Mouse (Mus musculus) heart, adult 2 months (tissue): ENCODE results near the gene Ngp. TPM values are rescaled to one million over a fixed set of nuclear protein-coding genes. Genes with fewer than 3 reads are reported as not detected.

Source experiments
- DNase-seq, 2 experiments: peaks; one replicate each; pipeline ENCODE4 v3.0.0; 2021
- H3K27ac ChIP-seq: fragments of 200-600 bp; 2 replicates; pipeline ENCODE4 v1.8.1; 2022
- H3K27me3 ChIP-seq: fragments of 200-500 bp; 2 replicates; pipeline ENCODE4 v1.6.1; 2012; ENCODE audit warnings: mild to moderate bottlenecking, low read length, inconsistent platforms, mixed read lengths; ENCODE audit not compliant: control insufficient read depth, insufficient read depth
- H3K36me3 ChIP-seq: fragments of 200-500 bp; 2 replicates; pipeline ENCODE4 v1.6.1; 2012; ENCODE audit warnings: low read length, inconsistent platforms; ENCODE audit not compliant: control insufficient read depth, insufficient read depth
- H3K4me1 ChIP-seq: fragments of 200-500 bp; 2 replicates; pipeline ENCODE4 v1.6.1; 2011; ENCODE audit warnings: low read length; ENCODE audit not compliant: control insufficient read depth, insufficient read depth
- H3K4me3 ChIP-seq: fragments of 200-600 bp; 2 replicates; pipeline ENCODE4 v1.8.1; 2022
- H3K79me2 ChIP-seq: fragments of 200-500 bp; replicated peaks from 2 replicates; pipeline ENCODE4 v1.6.1; 2012; ENCODE audit warnings: mild to moderate bottlenecking, inconsistent platforms, low read length, moderate library complexity, mixed read lengths; ENCODE audit not compliant: control insufficient read depth, insufficient read depth
- H3K9ac ChIP-seq: fragments of 200-500 bp; 2 replicates; pipeline ENCODE4 v1.6.1; 2012; ENCODE audit warnings: low read depth, mild to moderate bottlenecking, control low read depth, inconsistent platforms, low read length, mixed read lengths
- CTCF ChIP-seq: fragments of 200-600 bp; IDR thresholded peaks from 2 replicates; pipeline ENCODE4 v1.8.1; 2022; ENCODE audit warnings: antibody characterized with exemption, mild to moderate bottlenecking, moderate library complexity
- EP300 ChIP-seq: fragments of 200-500 bp; IDR thresholded peaks from 2 replicates; pipeline ENCODE4 v1.6.1; 2011; ENCODE audit warnings: low read depth, low read length, control low read depth; ENCODE audit not compliant: insufficient read depth
- POLR2A ChIP-seq: fragments of 200-500 bp; IDR thresholded peaks from 2 replicates; pipeline ENCODE4 v1.6.1; 2011; ENCODE audit warnings: mild to moderate bottlenecking, low read depth, low read length, control low read depth; ENCODE audit not compliant: insufficient read depth
- WGBS: fragments of 180-500 bp; shearing (Covaris S2); methylation state at CpG from one replicate; pipeline ENCODE4 v1.1.7; 2018; 5-methylcytosine and 5-hydroxymethylcytosine counted together
- intact Hi-C: fragments of 180-260 bp; cut with DNase I; formaldehyde crosslinking; loops from one replicate; pipeline ENCODE4 v1.15.1; 2025
- polyA plus RNA-seq: library from polyadenylated mRNA; depleted of rRNA; stranded (reverse); fragments of >200 nt; gene quantifications from 2 replicates; pipeline ENCODE4 v1.2.3, GENCODE M21; 2012
- total RNA-seq, 2 experiments: library from RNA; stranded (reverse); gene quantifications; 2 replicates each; pipeline ENCODE4 v1.2.3; 2021

Gene Ngp
- total and polyA plus RNA-seq, 3 experiments: 0.96 TPM; not detected in 2

GRCm38 (mm10) chr9:110380662-110381061 lies 38.9 kb upstream of the Ngp start:
- Histone ChIP-seq H3K79me2 (no peaks in the 10 kb centered on the region), H3K9ac (no peak overlapping the region), H3K4me3 (no peak overlapping the region), H3K36me3 (no peaks in the 10 kb centered on the region), H3K27me3 (no peaks in the 10 kb centered on the region), H3K27ac (no peak overlapping the region), H3K4me1 (no peaks in the 10 kb centered on the region)
- 46% methylated on average over 21 of the region's 21 CpGs for WGBS
- intact Hi-C loops: no loop called here
- TF ChIP-seq POLR2A: no peak
- no peak for TF ChIP-seq EP300
- no peak for TF ChIP-seq CTCF
- no peak for DNase-seq

GRCm38 (mm10) chr9:110381292-110381691 lies 38.3 kb upstream of the Ngp start:
- no peaks in the 10 kb centered on the region for H3K36me3 ChIP-seq
- H3K4me1 ChIP-seq: no peaks in the 10 kb centered on the region
- 72% methylated on average over 12 of the region's 12 CpGs for WGBS
- no peak overlapping the region for H3K9ac ChIP-seq
- H3K27ac ChIP-seq: no peak overlapping the region
- intact Hi-C loops: no loop called here
- no peak for DNase-seq
- TF ChIP-seq EP300 (no peak), CTCF (no peak), POLR2A (no peak)
- no peak overlapping the region for H3K4me3 ChIP-seq
- H3K79me2 ChIP-seq: no peaks in the 10 kb centered on the region
- H3K27me3 ChIP-seq: no peaks in the 10 kb centered on the region

- DNase-seq: no peak
- WGBS: 88% methylated on average over 7 of the region's 7 CpGs
- no peak overlapping the region for H3K4me3 ChIP-seq
- intact Hi-C loops: no loop called here
- H3K4me1 ChIP-seq: no peaks in the 10 kb centered on the region
- no peak overlapping the region for H3K27ac ChIP-seq
- no peaks in the 10 kb centered on the region for H3K27me3 ChIP-seq
- no peak overlapping the region for H3K9ac ChIP-seq
- no peak for TF ChIP-seq POLR2A
- TF ChIP-seq EP300: no peak
- no peak for TF ChIP-seq CTCF
- H3K79me2 ChIP-seq: no peaks in the 10 kb centered on the region
- H3K36me3 ChIP-seq: no peaks in the 10 kb centered on the region
These were observed 35.1 kb upstream of the Ngp start for GRCm38 (mm10) chr9:110384369-110384929.

GRCm38 (mm10) chr9:110388011-110388410 lies 31.5 kb upstream of the Ngp start:
- H3K4me1 ChIP-seq: no peaks in the 10 kb centered on the region
- H3K79me2 ChIP-seq: no peaks in the 10 kb centered on the region
- H3K27ac ChIP-seq: no peak overlapping the region
- DNase-seq: no peak
- H3K27me3 ChIP-seq: no peaks in the 10 kb centered on the region
- TF ChIP-seq CTCF (no peak), POLR2A (no peak), EP300 (no peak)
- H3K36me3 ChIP-seq: no peaks in the 10 kb centered on the region
- no peak overlapping the region for H3K4me3 ChIP-seq
- H3K9ac ChIP-seq: no peak overlapping the region
- intact Hi-C loops: no loop called here
- WGBS: 90% methylated on average over 7 of the region's 7 CpGs

GRCm38 (mm10) chr9:110390843-110391242 lies 28.7 kb upstream of the Ngp start:
- 79% methylated on average over 3 of the region's 3 CpGs for WGBS
- H3K27ac ChIP-seq: no peak overlapping the region
- H3K36me3 ChIP-seq: no peaks in the 10 kb centered on the region
- no peaks in the 10 kb centered on the region for H3K79me2 ChIP-seq
- no peaks in the 10 kb centered on the region for H3K4me1 ChIP-seq
- TF ChIP-seq POLR2A: no peak
- TF ChIP-seq CTCF: no peak
- no peak for TF ChIP-seq EP300
- DNase-seq: no peak
- no peak overlapping the region for H3K4me3 ChIP-seq
- no peak overlapping the region for H3K9ac ChIP-seq
- intact Hi-C loops: no loop called here
- no peaks in the 10 kb centered on the region for H3K27me3 ChIP-seq

- Histone ChIP-seq H3K4me1 (no peaks in the 10 kb centered on the region), H3K4me3 (no peak overlapping the region), H3K79me2 (no peaks in the 10 kb centered on the region), H3K27ac (no peak overlapping the region), H3K9ac (no peak overlapping the region), H3K27me3 (no peaks in the 10 kb centered on the region), H3K36me3 (no peaks in the 10 kb centered on the region)
- DNase-seq: no peak
- WGBS: 78% methylated on average over 4 of the region's 4 CpGs
- intact Hi-C loops: no loop called here
- TF ChIP-seq EP300 (no peak), CTCF (no peak), POLR2A (no peak)
These were observed 26.3 kb upstream of the Ngp start for GRCm38 (mm10) chr9:110393295-110393694.
